Mouse (Mus musculus): Measurements from ENCODE around the gene Cd63.

GRCm38 (mm10) chr10:128950208-128950887, 49.6 kb downstream of the Cd63 start:
- TF ChIP-seq CTCF (IDR thresholded peaks at IDR 0.05; ENCODE audit: extremely low read depth, insufficient read depth, low read length): no peak
- TF ChIP-seq POLR2A (IDR thresholded peaks at IDR 0.05; ENCODE audit: extremely low read depth, insufficient read depth, low read length): no peak

Data from cortical plate, adult 2 months (tissue).